Mouse (Mus musculus): ENCODE measurements around the gene Fam196a. TPM values are rescaled to one million over a fixed set of nuclear protein-coding genes. Genes with fewer than 3 reads are reported as not detected.

Fam196a gene
- total RNA-seq (2021), result 1 to 10 TPM; 3.9 to 5.4 TPM
- long read RNA-seq, experiment 1, result 0 reads
- long read RNA-seq, experiment 2, partial matches to known transcripts, result 0 of 2 reads
- long read RNA-seq, experiment 2, other reads (novel, unspliced or antisense), result 1 of 2 reads

GRCm38 (mm10) chr7:134937927-134938609 lies at the start of gene Fam196a:
Gene Fam196a, minus strand, starts transcription at chr7:134938430.
- peak; percentile 36 to 48 for DNase-seq (ENCODE audit: low spot score in 2 of 2)

- DNase-seq (ENCODE audit: low spot score in 2 of 2), result no peak
These were observed 23.4 kb upstream of the Fam196a start for GRCm38 (mm10) chr7:134961608-134962007.

- DNase-seq (ENCODE audit: low spot score in 2 of 2), result peak; percentile 29 to 42
These were observed 22.6 kb upstream of the Fam196a start for GRCm38 (mm10) chr7:134960871-134961270.

GRCm38 (mm10) chr7:134959086-134959485 lies 20.9 kb upstream of the Fam196a start:
- DNase-seq (ENCODE audit: low spot score in 2 of 2), result no peak

- DNase-seq (ENCODE audit: low spot score in 2 of 2), result no peak
These were observed 7.9 kb upstream of the Fam196a start for GRCm38 (mm10) chr7:134945925-134946716.

- DNase-seq (ENCODE audit: low spot score in 2 of 2), result no peak
These were observed 5.5 kb upstream of the Fam196a start for GRCm38 (mm10) chr7:134943701-134944100.

- no peak for DNase-seq (ENCODE audit: low spot score in 2 of 2)
These were observed 4.8 kb upstream of the Fam196a start for GRCm38 (mm10) chr7:134943063-134943462.

GRCm38 (mm10) chr7:134941891-134942290 lies 3.7 kb upstream of the Fam196a start:
- no peak for DNase-seq (ENCODE audit: low spot score in 2 of 2)

- peak in 1 of 2 experiments; percentile 27 for DNase-seq (ENCODE audit: low spot score in 2 of 2)
These were observed 731 bp downstream of the Fam196a start for GRCm38 (mm10) chr7:134937471-134937926.

- DNase-seq (ENCODE audit: low spot score in 2 of 2), result no peak
These were observed 6.3 kb downstream of the Fam196a start for GRCm38 (mm10) chr7:134931886-134932285.

- no peak for DNase-seq (ENCODE audit: low spot score in 2 of 2)
These were observed 36.2 kb downstream of the Fam196a start for GRCm38 (mm10) chr7:134901992-134902391.

- DNase-seq (ENCODE audit: low spot score in 2 of 2), result no peak
These were observed 38.8 kb downstream of the Fam196a start for GRCm38 (mm10) chr7:134899462-134899861.

- no peak for DNase-seq (ENCODE audit: low spot score in 2 of 2)
These were observed 43.6 kb downstream of the Fam196a start for GRCm38 (mm10) chr7:134894604-134895003.

GRCm38 (mm10) chr7:134892972-134893371 lies 45.3 kb downstream of the Fam196a start:
- no peak for DNase-seq (ENCODE audit: low spot score in 2 of 2)

GRCm38 (mm10) chr7:134892449-134892871 lies 45.8 kb downstream of the Fam196a start:
- DNase-seq (ENCODE audit: low spot score in 2 of 2), result no peak

- no peak for DNase-seq (ENCODE audit: low spot score in 2 of 2)
These were observed 54.7 kb downstream of the Fam196a start for GRCm38 (mm10) chr7:134883516-134883915.

GRCm38 (mm10) chr7:134880431-134880830 lies 57.8 kb downstream of the Fam196a start:
- DNase-seq (ENCODE audit: low spot score in 2 of 2), result no peak

- DNase-seq (ENCODE audit: low spot score in 2 of 2), result no peak
These were observed 59.2 kb downstream of the Fam196a start for GRCm38 (mm10) chr7:134878985-134879384.

GRCm38 (mm10) chr7:134872981-134873380 lies 65.2 kb downstream of the Fam196a start:
- DNase-seq (ENCODE audit: low spot score in 2 of 2), result no peak

GRCm38 (mm10) chr7:134872511-134872910 lies 65.7 kb downstream of the Fam196a start:
- no peak for DNase-seq (ENCODE audit: low spot score in 2 of 2)

- DNase-seq (ENCODE audit: low spot score in 2 of 2), result peak; percentile 31 to 41
These were observed 74.1 kb downstream of the Fam196a start for GRCm38 (mm10) chr7:134864175-134864574.

GRCm38 (mm10) chr7:134862000-134862399 lies 76.2 kb downstream of the Fam196a start:
- no peak for DNase-seq (ENCODE audit: low spot score in 2 of 2)
